Mouse (Mus musculus) limb, embryonic 13.5 days (tissue): Measurements from ENCODE around the gene Psen2. TPM values are rescaled to one million over a fixed set of nuclear protein-coding genes. Genes with fewer than 3 reads are reported as not detected.

Source experiments
- ATAC-seq: fragments of 200-750 bp; cut with Nextera tagmentation; 2 replicates; pipeline ENCODE4 v1.8.0; 2017; ENCODE audit warnings: low read depth, moderate number of reproducible peaks, moderate TSS enrichment; ENCODE audit not compliant: low FRiP score
- H3K27ac ChIP-seq: fragments of 300-500 bp; sonication (generic); 2 replicates; pipeline ENCODE4 v1.5.1; 2015; ENCODE audit warnings: inconsistent platforms, mild to moderate bottlenecking, moderate library complexity
- H3K27me3 ChIP-seq: fragments of 300-500 bp; sonication (generic); 2 replicates; pipeline ENCODE4 v1.6.1; 2015; ENCODE audit warnings: mild to moderate bottlenecking, inconsistent platforms
- H3K36me3 ChIP-seq: fragments of 300-500 bp; sonication (generic); 2 replicates; pipeline ENCODE4 v1.6.1; 2015; ENCODE audit warnings: inconsistent platforms, mild to moderate bottlenecking, moderate library complexity
- H3K4me1 ChIP-seq: fragments of 300-500 bp; sonication (generic); 2 replicates; pipeline ENCODE4 v1.6.1; 2015; ENCODE audit warnings: inconsistent platforms
- H3K4me2 ChIP-seq: fragments of 300-500 bp; sonication (generic); replicated peaks from 2 replicates; pipeline ENCODE4 v1.6.1; 2015; ENCODE audit warnings: inconsistent platforms, mild to moderate bottlenecking, moderate library complexity
- H3K4me3 ChIP-seq: fragments of 300-500 bp; sonication (generic); 2 replicates; pipeline ENCODE4 v1.5.1; 2015; ENCODE audit warnings: moderate library complexity, mild to moderate bottlenecking, inconsistent platforms
- H3K9ac ChIP-seq: fragments of 300-500 bp; sonication (generic); 2 replicates; pipeline ENCODE4 v1.6.1; 2015; ENCODE audit warnings: mild to moderate bottlenecking, inconsistent platforms
- H3K9me3 ChIP-seq: fragments of 300-500 bp; sonication (generic); 2 replicates; pipeline ENCODE4 v1.6.1; 2016; ENCODE audit warnings: inconsistent platforms
- WGBS: fragments of 180-500 bp; shearing (Covaris S2); methylation state at CpG from one replicate; pipeline ENCODE4 v1.1.7; 2015; 5-methylcytosine and 5-hydroxymethylcytosine counted together
- polyA plus RNA-seq: library from polyadenylated mRNA; unstranded; fragments of >200 nt; fragmentation: Nextera tagmentation; extraction: Ambion mirVana; gene quantifications from 2 replicates; pipeline ENCODE4 v1.2.1, GENCODE M21; 2015

The Psen2 gene
- polyA plus RNA-seq, 1 experiment from 2014 or later = 14.5 TPM

DNA sequence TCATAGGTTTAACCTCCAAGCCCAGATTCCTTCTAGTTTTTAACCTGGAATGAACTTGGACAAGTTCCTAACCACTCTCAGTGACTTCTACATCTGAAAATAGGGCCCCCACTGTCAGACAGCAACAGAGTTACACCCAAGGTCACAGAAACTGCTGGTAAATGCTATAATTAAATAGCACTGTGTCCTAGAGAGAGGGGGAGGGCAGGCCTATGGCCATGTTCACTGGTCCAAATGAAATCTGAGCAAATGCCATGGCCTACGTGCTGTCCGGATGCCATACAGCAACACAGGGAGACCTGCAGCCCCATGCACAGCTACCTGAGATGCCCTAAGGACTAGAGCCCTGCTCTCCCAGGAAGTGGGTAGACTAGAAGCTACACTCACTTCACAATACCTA, 83.4 kb downstream of the Psen2 start:
- no peak for ATAC-seq
- 76% methylated on average over 2 of the region's 2 CpGs for WGBS
- H3K9ac ChIP-seq = no peak overlapping the region
- H3K27me3 ChIP-seq = no peaks in the 10 kb centered on the region
- H3K4me1 ChIP-seq = no peaks in the 10 kb centered on the region
- H3K27ac ChIP-seq = no peak overlapping the region
- no peaks in the 10 kb centered on the region for H3K9me3 ChIP-seq
- no peaks in the 10 kb centered on the region for H3K36me3 ChIP-seq
- no peak overlapping the region for H3K4me2 ChIP-seq
- H3K4me3 ChIP-seq = no peak overlapping the region

DNA sequence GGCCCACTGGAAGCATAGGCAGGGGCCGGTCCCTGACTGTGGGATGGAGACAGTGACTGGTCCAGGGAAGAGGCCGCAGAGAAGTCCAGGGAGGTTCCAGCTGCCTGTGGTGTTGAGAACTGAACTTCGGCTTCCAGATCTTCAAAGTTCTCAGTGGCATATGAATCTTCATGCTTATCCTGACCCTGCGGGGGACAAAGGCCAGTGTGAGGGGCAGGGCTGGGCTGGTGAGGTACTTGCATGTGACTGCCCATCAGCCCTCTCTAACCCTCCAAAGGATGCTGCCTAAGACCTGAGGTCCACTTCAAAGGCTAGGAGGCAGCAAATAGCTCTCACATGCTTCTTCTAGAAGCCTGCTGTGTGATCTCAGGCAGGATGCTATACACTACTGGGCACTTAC, 84.1 kb downstream of the Psen2 start:
- Histone ChIP-seq H3K9me3 (no peaks in the 10 kb centered on the region), H3K4me1 (no peaks in the 10 kb centered on the region), H3K9ac (no peak overlapping the region), H3K36me3 (no peaks in the 10 kb centered on the region), H3K4me3 (no peak overlapping the region), H3K27ac (no peak overlapping the region), H3K4me2 (no peak overlapping the region), H3K27me3 (no peaks in the 10 kb centered on the region)
- no peak for ATAC-seq
- WGBS = 95% methylated on average over 4 of the region's 4 CpGs

DNA sequence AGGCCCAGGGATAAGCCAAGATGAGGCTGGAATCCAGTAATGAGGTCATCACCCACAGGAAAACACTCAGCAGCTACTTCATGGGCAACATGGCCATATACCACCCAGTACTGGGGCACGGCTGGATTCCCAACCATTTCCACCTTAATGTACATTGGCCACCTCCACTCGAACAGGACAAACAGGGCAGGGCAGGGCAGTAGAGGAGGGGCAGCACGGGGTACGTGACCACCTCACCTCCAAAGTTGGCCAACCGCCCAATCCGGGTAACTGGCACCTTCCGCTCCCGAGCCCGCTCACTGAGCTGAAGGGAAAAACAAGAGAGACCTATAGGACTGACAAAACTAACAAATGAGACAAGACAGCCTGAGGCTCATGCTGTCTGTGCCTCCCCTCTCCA, 84.9 kb downstream of the Psen2 start:
- Histone ChIP-seq H3K27me3 (no peaks in the 10 kb centered on the region), H3K4me2 (no peak overlapping the region), H3K4me3 (no peak overlapping the region), H3K9me3 (no peaks in the 10 kb centered on the region), H3K4me1 (no peaks in the 10 kb centered on the region), H3K9ac (no peak overlapping the region), H3K27ac (no peak overlapping the region), H3K36me3 (no peaks in the 10 kb centered on the region)
- ATAC-seq = no peak
- 88% methylated on average over 9 of the region's 9 CpGs for WGBS

Other genes with a start within 250 kb of the Psen2 start
- 5.7 and 7.8 TPM in 2 replicates for gene Coq8a, start 63.8 kb downstream of the Psen2 start, polyA plus RNA-seq
- 9.5 and 10.1 TPM in 2 replicates for gene Itpkb, start 67.0 kb upstream of the Psen2 start, polyA plus RNA-seq
- gene Stum, start 220.1 kb upstream of the Psen2 start, polyA plus RNA-seq = 2.8 and 4.6 TPM in 2 replicates